Mouse (Mus musculus) kidney, adult 8-10 months (tissue): ENCODE results near the gene Hoxa9.

Experiments
- DNase-seq, 2 experiments: peaks; one replicate each; pipeline ENCODE4 v3.0.0; 2022

Hoxa9 gene

GRCm38 (mm10) chr6:52178918-52179665 lies 51.8 kb downstream of the Hoxa9 start:
- no peak for DNase-seq

GRCm38 (mm10) chr6:52177806-52178205 lies 53.1 kb downstream of the Hoxa9 start:
- no peak for DNase-seq

DNA sequence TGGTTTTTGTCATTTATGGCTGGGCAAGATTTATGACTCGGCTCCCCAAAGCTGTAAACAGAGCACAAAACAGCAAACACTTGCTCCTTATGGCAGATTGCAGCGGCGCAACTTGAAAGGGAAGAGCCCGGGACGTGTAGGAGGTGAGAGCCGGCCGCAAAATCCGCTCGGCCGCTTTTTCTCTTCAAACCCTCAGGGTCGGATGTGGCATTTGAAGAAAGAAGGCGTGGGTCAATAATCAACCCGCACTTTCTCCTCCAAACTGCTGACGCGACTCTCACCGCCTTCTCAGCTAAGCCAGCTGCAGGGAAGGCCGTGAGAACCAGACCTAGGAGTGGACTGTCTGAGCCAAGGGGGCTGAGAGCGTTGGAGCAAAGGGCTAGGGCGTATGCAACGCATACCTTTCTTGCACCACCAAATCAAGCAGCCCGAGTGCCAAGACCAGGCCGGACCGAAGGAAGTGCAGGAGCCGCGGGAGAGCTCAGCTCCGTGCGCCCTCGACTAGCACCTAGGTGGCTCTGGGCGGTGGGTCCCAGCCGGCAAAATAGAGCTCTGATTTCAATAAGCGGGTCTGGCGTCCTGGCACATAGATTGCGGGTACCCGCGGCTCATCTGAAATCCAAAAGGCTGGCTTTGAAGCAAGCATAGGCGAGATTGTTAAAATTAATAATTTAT lies 53.7 kb downstream of the Hoxa9 start, which contains the start of gene 5730596B20Rik:
Gene 5730596B20Rik (plus strand): TSS at position 438 of the 675 bp plus-strand sequence.
- DNase-seq, result peak; percentile 84 to 87

- DNase-seq, result no peak
Measured at GRCm38 (mm10) chr6:52176391-52176790, 54.5 kb downstream of the Hoxa9 start.

- no peak for DNase-seq
Measured at GRCm38 (mm10) chr6:52175864-52176263, 55.0 kb downstream of the Hoxa9 start.

GRCm38 (mm10) chr6:52174968-52175751 lies 55.7 kb downstream of the Hoxa9 start:
- DNase-seq, result no peak

DNA sequence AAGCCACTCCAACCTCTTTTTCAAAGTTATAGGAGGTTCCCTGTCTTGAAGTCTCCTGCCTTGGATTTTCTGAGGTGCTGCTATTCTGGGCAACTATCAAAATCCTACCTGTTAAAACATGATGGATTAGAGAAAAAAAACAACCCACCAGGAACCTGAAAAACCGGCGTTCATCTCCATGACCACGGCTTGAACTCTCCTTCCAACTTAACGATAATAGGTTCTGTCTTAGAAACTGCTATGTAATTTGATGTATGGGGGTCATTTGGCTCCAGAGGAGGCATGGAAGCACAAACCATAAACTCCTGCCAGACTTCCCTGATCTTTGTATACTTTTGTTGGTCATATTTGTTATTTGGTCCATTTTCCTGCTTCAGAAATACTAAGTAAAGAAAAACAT lies 57.2 kb downstream of the Hoxa9 start:
- no peak for DNase-seq
